Mouse (Mus musculus) erythroblast, embryonic 14.5 days (primary cell): ENCODE measurements at regions not wholly inside any gene's neighbourhood (a gene's known extent, or its start where the extent isn't known, plus 50 kb on each side); places are given as distances from the start of the nearest gene placed in this dataset.

Source experiments
- GATA1 ChIP-seq: IDR thresholded peaks from 2 replicates; pipeline ENCODE4 v1.6.1; 2012; ENCODE audit warnings: low read length, inconsistent platforms, mixed read lengths
- TAL1 ChIP-seq: IDR thresholded peaks from 3 replicates; pipeline ENCODE4 v1.6.1; 2012; ENCODE audit warnings: low read length, inconsistent platforms, mixed read lengths

- TF ChIP-seq GATA1 (no peak), TAL1 (no peak)
These were observed 177.8 kb downstream of the Enc1 start for GRCm38 (mm10) chr13:97418681-97419080.
